Mouse (Mus musculus) mouse trophoblast stem cell (cell line): Measurements from ENCODE around the gene Gm29735.
"Not testable (repeated sequence)": the region's sequence is repeated elsewhere in the genome, so short reads cannot be mapped to it uniquely, and the experiment has no call there.

Experiments used
- in situ Hi-C, 2 experiments: fragments of 300-500 bp; cut with MseI, MboI; formaldehyde crosslinking; loops; 2 replicates in 1 of 2; 3 replicates in 1 of 2; pipeline ENCODE4 v1.15.1; 2025

Gm29735 gene

GRCm38 (mm10) chr7:142157013-142157412, at the start of gene Gm29735:
Gene Gm29735 (minus strand): TSS chr7:142157113.
- in situ Hi-C loops = not testable (repeated sequence)

- in situ Hi-C loops = no loop called here
These were observed 48.6 kb upstream of the Gm29735 start for GRCm38 (mm10) chr7:142205488-142205887.

- in situ Hi-C loops = no loop called here
These were observed 44.2 kb upstream of the Gm29735 start, which contains the start of gene Krtap5-3 for GRCm38 (mm10) chr7:142201064-142201463. Gene Krtap5-3 (plus strand): TSS chr7:142201364.

GRCm38 (mm10) chr7:142198748-142199147, 41.8 kb upstream of the Gm29735 start:
- in situ Hi-C loops = no loop called here

GRCm38 (mm10) chr7:142190289-142190688, 33.4 kb upstream of the Gm29735 start, which contains the start of gene Gm10153:
Gene Gm10153 (minus strand): TSS chr7:142190389.
- in situ Hi-C loops = no loop called here

- in situ Hi-C loops = no loop called here
These were observed 31.2 kb upstream of the Gm29735 start for GRCm38 (mm10) chr7:142188156-142188555.

- in situ Hi-C loops = no loop called here
These were observed 24.1 kb upstream of the Gm29735 start for GRCm38 (mm10) chr7:142181021-142181420.

GRCm38 (mm10) chr7:142178685-142179084, 21.8 kb upstream of the Gm29735 start:
- in situ Hi-C loops = no loop called here

- in situ Hi-C loops = not testable (repeated sequence)
These were observed 19.0 kb upstream of the Gm29735 start, which contains the start of gene Krtap5-2 for GRCm38 (mm10) chr7:142175905-142176304. Gene Krtap5-2 (minus strand): TSS chr7:142176005.

- in situ Hi-C loops = no loop called here
These were observed 12.9 kb upstream of the Gm29735 start for GRCm38 (mm10) chr7:142169836-142170235.

- in situ Hi-C loops = not testable (repeated sequence)
These were observed 8.7 kb upstream of the Gm29735 start, which contains the start of gene Gm4553 for GRCm38 (mm10) chr7:142165639-142166038. Gene Gm4553 (minus strand): TSS chr7:142165739.

GRCm38 (mm10) chr7:142159366-142159765, 2.5 kb upstream of the Gm29735 start:
- in situ Hi-C loops = no loop called here

- in situ Hi-C loops = no loop called here
These were observed 1.6 kb downstream of the Gm29735 start for GRCm38 (mm10) chr7:142155308-142155707.

- in situ Hi-C loops = no loop called here
These were observed 4.7 kb downstream of the Gm29735 start for GRCm38 (mm10) chr7:142152191-142152590.

- in situ Hi-C loops = loop anchor here in 1 of 2 experiments (10.0 kb wide), 1 partner anchor 96 kb away; the partner anchor contains the start of gene Gm40460
These were observed 8.3 kb downstream of the Gm29735 start for GRCm38 (mm10) chr7:142148633-142149032.

- in situ Hi-C loops = loop anchor here in 1 of 2 experiments (10.0 kb wide), 1 partner anchor 99 kb away; the partner anchor contains the start of gene Gm40460
These were observed 10.9 kb downstream of the Gm29735 start for GRCm38 (mm10) chr7:142146033-142146432.

GRCm38 (mm10) chr7:142145413-142145940, 11.4 kb downstream of the Gm29735 start:
- in situ Hi-C loops = loop anchor here in 1 of 2 experiments (10.0 kb wide), 1 partner anchor 99 kb away; the partner anchor contains the start of gene Gm40460

- in situ Hi-C loops = loop anchor here in 1 of 2 experiments (10.0 kb wide), 1 partner anchor 100 kb away; the partner anchor contains the start of gene Gm40460
These were observed 12.4 kb downstream of the Gm29735 start, which contains the start of gene Gm45337 for GRCm38 (mm10) chr7:142144507-142144906. Gene Gm45337 (minus strand): TSS chr7:142144607.

- in situ Hi-C loops = loop anchor here in 1 of 2 experiments (10.0 kb wide), 1 partner anchor 101 kb away; the partner anchor contains the start of gene Gm40460
These were observed 13.4 kb downstream of the Gm29735 start for GRCm38 (mm10) chr7:142143506-142144010.

- in situ Hi-C loops = loop anchor here in 1 of 2 experiments (10.0 kb wide), 1 partner anchor 104 kb away; the partner anchor contains the start of gene Gm40460
These were observed 16.2 kb downstream of the Gm29735 start for GRCm38 (mm10) chr7:142140696-142141095.

GRCm38 (mm10) chr7:142135934-142136333, 21.0 kb downstream of the Gm29735 start, which contains the start of gene Gm39115:
Gene Gm39115 (minus strand): TSS chr7:142136034.
- in situ Hi-C loops = not testable (repeated sequence)

GRCm38 (mm10) chr7:142134206-142134995, 22.5 kb downstream of the Gm29735 start:
- in situ Hi-C loops = no loop called here
